Mouse (Mus musculus): ENCODE measurements around the gene Gm12216.
A peak's percentile ranks its signal among the peaks of the same experiment; 100 is the strongest.

Gm12216 gene

DNA sequence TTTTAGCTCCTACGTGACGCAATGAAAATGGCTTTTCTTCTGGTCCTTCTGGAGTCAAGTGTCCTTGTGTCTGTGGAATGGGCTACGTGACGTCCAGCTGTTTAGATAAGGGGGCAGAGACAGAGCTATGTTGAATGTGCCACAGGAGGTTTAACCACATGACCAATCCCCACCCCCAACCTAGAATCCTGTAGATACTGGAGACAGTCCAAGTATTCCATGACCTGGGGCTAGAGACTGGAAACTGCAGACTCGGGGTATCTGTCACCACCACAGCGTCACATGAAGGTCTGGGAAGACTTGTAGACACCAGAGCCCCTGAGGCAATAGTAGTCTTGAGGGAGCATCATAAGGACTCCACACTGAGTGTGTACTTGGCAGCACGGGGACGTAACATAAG lies 63.2 kb downstream of the Gm12216 start:
- DNase-seq (ENCODE audit: low spot score in 2 of 2), result no peak

DNA sequence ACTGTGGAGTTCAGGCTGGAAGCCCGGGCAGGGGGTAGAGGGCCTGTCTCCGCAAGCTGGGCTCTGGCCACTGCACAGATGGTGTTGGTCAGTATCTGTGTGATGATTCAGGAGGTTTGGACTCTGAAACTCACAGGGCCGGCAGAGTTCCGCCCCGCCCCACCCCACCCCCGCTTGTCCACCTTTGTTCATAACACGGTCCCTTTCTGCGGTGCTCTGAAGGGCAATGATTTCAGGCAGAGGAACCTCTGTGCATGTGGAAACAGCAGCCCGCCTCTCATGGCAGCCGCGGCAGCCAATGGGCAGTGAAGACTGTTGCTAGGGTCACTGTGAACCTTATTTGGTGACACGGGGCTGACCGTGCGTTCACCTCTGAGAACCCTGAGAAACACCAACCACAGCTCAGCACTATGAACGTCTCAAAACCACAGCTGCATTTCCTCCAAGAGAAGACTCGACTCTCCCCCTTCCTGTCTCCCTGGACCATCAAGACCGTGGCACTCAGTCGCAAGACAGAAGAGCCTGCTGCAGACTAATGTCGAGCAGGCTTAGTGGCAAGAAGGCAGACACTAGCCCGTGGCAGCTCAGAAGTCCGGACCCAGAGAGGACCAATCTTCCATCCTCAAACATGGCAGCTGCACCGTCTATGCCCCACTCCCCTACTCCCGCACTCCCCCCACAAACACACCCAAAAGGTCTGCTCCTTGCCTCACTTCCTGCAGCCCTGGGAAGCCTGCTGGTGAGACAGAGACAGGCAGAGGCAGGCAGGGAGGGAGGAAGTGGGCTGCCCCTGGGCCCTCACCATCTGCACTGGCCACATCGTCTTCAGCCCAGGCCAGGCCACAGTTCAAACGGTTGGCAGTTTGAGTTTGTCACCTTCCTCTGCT lies 64.1 kb downstream of the Gm12216 start:
- DNase-seq (ENCODE audit: low spot score in 2 of 2), result no peak

DNA sequence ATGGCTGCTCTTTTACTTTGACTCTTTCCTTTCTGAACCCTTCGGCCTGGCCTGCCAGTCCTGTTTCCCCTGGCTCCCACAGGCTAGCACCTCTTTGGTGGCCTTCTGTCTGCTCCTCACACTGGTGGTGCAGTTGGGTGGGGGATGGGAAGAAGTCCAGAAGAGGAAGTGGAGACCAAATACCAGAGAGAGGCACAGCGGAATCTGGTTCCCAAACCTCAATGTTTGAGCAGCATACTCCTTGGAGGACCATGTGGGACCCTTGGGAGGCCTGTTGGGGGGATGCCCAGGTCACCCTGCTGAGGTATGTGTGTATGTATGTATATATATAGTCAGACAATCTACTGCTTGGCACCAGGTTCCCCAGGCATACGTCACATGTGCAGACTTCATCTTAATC lies 65.0 kb downstream of the Gm12216 start:
- DNase-seq (ENCODE audit: low spot score in 2 of 2), result no peak

DNA sequence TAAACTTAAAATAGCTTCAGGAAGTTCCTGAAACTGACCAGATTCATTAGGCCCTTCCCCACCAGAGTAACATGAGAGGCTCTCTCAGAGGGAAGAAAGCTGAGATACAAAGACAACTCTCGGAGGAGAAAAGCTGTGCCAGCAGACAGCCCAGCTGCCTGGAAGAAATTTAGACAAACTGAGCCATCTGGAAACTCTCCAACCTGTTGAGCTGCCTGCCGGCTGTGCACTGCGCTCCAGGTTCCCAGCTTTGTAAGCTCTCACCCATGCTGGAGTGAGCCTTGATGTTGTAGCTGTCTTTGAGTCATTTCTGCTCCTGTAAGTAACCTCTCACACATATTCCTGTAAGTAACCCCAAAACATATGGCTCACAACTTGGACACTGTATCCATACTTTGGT lies 66.1 kb downstream of the Gm12216 start:
- peak; percentile 15 to 72 for DNase-seq (ENCODE audit: low spot score in 2 of 2)

DNA sequence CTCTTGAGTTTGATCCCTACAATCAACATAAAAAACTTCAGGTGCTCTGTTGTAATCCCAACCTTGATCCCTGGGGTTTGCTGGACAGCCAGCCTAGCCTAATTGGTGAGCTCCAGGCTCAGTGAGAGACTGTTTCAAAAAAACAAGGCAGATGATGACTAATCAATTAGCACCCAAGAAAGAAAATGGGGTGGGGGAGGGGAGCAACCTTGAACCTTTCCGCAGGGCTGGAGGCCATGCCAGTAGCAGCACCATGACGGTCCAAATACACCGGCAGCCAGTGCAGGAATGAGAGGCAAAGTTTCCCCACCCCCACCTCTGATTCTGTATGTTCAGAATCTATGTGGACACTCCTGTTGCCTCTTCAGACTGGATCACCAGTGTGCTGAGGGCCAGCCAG lies 69.8 kb downstream of the Gm12216 start:
- DNase-seq (ENCODE audit: low spot score in 2 of 2), result no peak

DNA sequence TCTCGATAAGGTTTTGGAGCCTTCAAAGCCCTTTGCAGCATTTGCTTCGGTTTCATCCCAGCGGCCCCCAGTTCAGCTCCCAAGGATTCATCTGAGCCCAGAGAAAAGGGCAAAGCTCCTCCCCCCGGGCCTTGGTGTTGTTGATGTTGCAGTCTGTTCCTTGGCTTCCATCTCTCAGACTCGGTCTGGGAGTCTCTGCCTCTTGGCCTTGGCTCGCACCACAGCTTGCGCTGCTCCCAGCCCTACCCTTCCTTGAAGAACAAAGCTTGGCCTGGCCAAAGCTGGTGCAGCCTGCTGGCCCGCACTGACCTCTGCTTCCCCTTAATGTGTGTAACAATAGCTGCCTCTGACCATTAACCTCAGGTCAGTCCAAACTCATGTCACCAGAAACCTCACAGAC lies 70.9 kb downstream of the Gm12216 start:
- DNase-seq (ENCODE audit: low spot score in 2 of 2), result no peak

DNA sequence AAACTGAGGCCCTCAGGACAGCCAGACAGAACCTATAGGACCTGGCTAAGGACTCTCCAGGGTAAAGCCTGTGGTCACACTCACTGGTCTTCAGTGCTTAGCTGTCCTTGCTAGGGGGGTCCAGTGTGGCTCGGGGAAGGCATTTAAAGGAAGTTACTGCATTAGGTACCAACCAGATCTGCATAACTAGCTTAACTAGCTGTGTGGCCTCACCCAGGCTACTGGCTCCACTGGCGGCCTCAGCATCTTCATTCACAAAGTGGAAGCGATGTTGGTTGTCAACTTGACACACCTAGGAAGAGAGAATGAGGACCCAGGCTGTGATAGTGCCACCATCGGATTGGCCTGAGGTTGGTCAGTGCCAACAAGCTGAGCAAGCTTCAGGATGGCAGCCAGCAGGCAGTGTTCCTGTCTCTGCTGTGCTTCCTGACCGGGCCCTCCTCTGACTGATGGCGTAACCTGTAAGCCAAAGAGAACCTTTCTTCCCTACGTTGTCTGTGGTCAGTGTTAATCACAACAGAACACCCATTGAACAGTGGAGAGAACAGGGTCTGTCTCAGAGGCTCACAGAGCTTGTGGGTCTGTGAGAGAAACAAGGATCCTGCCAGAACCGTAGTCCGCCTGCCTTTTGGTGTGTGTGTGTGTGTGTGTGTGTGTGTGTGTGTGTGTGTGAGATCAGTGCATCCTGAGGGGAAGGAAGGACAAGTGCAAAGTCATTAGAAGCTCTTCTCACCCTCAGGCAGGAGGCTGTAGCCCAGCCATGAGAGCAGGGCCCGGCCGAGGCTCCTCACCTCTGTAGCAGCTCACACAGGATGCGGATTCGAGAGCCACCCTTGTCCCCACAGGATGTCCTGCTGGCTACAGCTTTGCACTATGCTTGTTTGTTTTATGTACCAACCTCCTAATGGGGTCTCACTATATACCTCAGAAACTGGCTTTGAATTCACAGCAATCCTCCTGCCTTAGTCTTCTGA lies 72.7 kb downstream of the Gm12216 start:
- DNase-seq (ENCODE audit: low spot score in 2 of 2), result no peak

DNA sequence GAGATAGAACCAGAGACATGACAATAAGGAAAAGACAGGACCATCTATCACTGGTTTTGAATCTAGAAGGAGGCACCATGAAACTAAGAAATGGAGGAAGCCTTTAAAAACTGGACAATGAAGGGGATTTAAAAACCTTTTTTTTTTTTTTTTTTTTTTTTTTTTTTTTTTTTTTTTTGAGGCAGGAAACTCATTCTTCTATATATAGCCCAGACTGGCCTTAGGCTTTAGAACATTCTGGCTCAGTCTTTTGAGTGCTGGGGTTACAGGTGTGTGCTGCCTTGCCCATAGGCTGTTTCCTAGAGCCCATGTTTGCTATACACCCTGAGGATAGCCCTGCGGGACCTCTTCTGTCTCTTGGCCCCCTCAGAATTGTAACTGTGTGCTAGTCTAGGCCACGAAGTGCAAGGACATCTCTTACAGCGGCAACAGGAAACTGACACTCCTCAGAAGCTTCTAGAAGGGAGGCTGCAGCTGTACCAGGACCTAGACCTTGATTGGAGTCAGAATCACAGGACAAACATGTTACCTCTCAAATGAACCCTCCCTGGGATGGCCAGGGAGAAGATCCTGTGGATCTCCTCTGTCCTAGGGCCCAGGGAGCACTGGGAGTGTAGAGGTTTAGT lies 73.6 kb downstream of the Gm12216 start:
- DNase-seq (ENCODE audit: low spot score in 2 of 2), result no peak

DNA sequence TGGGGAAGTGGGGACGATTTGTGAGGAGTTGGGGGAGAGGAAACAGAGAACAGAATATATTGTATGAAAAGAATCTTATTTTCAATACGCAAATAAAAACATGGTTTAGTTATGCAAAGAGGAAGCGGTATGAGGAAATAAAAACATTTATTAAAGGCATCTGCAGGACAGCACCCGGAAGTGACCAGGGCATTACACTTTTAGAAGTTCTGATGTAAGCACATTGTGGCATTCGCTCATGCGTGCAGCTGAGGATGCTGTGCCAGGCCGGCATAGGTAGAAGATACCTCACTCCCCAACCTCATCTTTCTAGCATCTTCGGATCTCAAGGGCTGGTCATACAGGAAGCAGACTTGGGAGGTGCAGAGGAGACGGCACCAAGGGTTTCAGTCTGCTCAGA lies 75.8 kb downstream of the Gm12216 start:
- DNase-seq (ENCODE audit: low spot score in 2 of 2), result no peak

DNA sequence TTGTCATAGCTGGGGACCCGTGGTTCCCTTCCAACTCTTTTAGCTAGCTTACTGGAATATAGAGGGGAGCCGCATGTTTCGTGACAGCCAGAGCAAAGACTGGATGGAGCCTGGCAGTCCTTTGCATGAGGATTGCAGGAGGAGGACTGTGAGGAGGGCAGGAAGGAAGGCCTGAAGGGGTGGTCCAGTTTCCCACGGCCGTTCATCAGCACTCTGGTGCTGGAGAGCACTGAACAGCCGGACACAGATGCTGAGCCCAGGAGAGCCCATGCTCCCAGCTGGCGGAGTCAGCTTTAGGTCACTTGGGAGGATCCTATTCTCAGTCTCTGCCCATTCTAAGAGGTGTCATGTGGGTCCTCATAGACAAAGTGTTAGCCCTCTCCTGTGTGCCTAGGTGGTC lies 77.1 kb downstream of the Gm12216 start:
- DNase-seq (ENCODE audit: low spot score in 2 of 2), result no peak

DNA sequence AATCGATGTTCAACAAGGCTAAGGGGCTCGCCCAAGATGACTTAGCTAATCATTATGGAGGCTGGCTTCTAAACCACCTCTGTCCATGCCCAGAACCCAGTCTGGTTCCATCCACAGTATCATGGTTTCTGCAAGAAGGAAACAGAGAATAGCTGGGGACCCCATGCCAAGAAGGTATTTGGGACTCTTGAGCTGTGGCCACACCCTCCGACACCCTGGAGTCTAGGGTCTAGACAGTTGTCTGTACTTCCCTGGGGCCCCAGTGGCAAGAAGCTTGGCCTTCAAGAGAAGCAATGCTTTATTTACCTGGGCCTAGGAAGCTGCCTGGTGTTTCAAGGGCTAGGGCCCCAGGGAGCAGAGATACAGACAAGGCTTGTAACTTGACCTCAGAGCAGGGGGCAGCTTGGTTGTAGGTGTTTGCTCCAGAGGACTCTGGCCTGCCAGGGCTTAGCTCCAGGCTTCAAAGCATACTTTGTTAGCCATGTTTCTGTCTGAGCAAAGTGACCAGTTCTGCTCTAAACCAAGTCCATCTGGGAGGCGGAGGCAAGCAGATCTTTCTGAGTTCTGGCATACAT lies 77.8 kb downstream of the Gm12216 start:
- no peak for DNase-seq (ENCODE audit: low spot score in 2 of 2)

DNA sequence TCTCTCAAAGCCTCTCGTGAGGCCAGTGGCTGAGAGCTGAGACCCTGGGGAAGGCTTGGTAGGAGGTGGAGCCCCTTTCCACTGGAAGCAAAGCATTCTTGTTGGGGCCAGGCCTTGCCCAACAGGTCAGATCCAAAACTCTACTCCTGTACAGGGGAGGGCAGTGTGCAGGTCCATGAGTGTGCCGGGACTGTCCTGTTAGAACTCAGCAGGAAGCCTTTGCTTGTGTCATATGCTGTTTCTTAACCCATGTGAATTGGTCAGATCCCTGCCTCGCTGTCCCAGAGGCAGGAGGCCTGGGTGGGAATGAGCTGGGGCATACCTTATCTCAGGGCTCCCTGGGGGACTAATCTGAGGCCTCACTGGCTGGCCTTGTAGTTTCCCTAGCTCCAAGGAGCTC lies 78.8 kb downstream of the Gm12216 start:
- no peak for DNase-seq (ENCODE audit: low spot score in 2 of 2)

DNA sequence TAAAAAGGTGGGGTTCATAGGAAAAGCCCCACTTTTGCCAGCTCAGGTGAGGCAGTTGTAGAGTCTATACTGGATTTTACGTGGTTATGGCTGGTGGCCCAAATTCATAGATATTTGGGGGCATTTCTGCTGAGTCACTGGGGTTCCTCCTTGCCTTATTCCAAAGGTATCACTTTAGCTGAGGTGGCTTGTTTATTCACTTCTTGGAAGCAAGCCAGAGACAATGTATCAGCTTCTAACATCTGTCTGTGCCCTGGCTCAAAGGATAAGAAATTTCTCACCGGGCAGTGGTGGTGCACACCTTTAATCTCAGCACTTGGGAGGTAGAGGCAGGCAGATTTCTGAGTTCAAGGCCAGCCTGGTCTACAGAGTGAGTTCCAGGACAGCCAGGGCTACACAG lies 79.2 kb downstream of the Gm12216 start:
- DNase-seq (ENCODE audit: low spot score in 2 of 2), result no peak

DNA sequence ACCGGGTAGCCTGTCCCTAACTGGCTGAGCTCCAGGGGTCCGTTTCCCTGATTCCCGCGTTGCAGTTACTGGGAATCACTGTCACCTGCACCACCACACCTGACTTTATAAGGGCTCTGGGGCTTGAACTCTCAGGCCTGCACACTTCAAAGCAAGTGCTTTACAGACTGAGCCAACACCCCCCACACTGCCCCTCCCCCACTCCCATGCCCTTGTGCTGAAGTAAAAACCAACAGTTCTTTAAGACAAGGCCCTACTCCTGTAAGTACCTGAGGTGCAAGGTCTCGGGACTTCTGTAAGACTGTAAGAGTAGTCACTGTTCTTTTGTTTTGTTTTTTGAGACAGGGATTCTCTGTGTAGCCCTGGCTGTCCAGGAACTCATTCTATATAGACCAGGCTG lies 80.6 kb downstream of the Gm12216 start:
- DNase-seq (ENCODE audit: low spot score in 2 of 2), result no peak

DNA sequence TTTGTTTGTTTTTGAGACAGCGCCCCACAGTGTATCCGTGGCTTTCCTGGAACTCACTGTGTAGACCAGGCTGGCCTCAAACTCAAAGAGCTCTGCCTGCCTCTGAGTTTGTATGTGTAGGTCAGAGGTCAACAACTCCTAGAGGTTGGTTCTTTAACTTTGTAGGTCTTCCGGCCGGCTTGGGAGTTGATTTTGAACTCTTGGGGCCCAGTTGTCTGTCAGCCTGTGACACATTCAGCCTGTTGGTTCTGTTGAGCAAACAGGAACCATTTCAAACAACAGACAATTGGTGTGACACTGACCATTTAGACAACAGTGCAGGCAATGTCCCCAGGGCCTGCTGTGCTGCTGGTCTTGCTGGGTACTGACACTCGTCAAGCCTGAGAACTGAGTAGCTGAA lies 81.3 kb downstream of the Gm12216 start:
- no peak for DNase-seq (ENCODE audit: low spot score in 2 of 2)

DNA sequence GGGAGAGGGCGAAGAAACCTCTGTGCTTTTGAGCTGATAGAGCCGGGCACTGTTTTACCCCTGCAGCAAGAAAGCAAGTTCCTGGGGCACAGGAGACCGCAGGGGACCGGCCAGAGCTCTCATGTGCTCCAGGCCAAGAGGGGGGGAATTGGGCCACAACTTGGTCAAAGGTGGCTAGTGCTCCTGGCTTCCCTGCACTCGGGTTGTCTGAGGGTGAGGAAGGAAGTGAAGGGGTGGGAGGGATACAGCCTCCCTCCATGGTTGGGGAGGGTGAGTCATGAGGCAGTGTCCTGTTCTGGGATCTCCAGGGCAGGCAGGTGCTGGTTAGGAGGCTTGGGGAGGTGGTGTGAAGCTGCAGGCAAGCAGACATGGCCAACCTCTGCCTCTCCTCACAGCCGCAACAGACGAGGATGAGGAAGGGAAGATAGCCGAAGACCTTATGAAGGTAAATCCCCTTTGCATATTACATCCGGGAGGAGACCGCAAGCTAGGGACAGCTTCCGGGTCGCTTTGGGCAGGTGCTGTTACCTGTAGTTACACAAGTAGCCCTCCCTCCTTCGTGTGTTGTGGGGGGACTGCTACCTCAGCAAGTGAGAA lies 84.3 kb downstream of the Gm12216 start:
- DNase-seq (ENCODE audit: low spot score in 2 of 2), result no peak

DNA sequence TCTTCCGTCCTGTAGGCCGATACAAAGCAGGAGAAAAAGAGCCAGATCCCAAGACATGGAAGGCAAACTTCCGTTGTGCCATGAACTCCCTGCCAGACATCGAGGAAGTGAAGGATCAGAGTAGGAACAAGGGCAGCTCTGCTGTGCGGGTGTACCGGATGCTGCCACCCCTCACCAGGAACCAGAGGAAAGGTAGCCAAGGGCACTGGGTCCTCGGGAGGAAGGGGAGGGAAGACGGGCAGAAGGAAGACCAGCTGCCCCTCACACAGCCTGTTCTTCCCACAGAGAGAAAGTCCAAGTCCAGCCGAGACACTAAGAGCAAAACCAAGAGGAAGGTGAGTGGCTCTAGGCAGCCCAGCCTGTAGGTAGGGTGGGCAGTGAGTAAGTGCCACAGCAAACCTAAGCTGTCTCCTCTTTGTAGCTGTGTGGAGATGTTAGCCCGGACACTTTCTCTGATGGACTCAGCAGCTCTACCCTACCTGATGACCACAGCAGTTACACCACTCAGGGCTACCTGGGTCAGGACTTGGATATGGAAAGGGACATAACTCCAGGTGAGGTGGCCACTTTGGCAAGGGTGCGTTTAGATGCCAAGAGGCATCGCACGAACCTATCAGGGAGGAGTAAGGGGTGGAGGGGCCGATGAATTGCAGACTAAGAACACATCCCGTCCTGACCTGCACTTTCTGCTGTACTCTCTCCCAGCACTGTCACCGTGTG lies 85.3 kb downstream of the Gm12216 start:
- no peak for DNase-seq (ENCODE audit: low spot score in 2 of 2)

DNA sequence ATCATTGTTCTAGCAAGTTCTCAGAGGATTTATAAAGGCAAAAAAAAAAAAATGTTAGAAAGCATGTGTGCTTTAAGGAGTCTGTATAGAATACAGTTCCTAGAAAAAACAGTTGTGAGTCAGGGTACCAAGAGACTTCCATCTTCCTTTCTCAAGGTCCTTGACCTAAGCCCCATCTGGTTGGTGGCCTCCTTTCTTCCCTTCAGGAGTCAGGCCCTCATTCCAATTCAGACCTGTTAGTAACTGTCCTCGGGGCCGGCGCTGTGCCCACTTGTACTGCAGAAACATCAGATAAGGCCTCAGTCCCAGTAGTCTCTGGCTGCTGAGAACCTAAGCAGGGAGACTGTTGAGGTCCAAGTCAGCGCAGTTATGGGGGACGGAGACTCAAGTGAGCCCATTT lies 86.0 kb downstream of the Gm12216 start, which contains the start of gene Gm17334:
Gene Gm17334 (minus strand): TSS at position 101 of the 400 bp plus-strand sequence.
- no peak for DNase-seq (ENCODE audit: low spot score in 2 of 2)

DNA sequence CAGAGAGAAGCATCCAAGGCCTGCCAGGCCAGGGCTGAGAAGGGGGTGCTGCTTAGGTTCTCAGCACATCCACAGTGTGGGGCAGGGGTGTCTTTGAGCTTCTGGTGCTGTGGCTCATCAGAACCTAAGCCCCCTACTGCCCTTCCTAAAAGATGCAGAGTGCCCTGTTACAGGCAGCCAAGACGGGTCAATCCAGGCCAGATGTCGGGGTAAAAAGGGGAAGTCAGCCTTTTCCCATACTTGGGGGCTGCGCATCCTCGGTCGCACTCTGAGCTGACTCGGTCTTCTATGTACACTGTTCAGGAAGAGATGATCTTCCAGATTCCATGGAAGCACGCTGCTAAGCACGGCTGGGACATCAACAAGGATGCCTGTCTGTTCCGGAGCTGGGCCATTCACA lies 86.5 kb downstream of the Gm12216 start:
- DNase-seq (ENCODE audit: low spot score in 2 of 2), result no peak

DNA sequence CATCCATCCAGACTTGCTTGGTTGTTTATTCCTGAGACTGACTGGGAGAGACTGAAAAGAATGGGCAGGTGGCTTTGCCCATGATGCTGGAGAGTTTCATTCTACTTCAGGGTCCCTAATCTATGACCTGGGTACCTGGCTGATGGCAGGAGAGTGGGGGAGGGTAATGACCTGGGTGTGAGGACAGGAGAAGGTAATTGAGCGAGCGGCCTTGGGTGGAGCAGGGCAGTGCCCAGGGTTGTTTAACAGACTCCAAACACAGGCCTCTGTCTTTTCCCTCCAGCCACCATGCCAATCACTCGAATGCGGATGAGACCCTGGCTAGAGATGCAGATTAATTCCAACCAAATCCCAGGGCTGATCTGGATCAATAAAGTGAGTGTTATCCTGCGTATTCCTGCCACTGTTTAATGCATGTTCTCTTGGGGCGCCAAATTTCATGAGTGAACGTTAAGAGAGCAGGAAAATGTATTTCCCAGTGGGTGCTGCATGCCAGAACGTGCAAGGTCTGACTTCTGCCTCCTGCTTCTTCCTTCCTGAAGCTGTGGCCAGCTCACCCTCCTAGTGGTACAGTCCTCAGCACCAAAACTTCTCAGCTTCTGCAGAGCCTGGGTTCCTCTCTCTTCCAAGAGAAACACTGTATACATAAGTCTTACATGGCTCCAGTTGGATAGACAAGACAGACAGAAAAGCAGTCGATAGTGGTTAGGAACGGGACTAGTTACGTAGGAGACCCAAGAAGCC lies 87.9 kb downstream of the Gm12216 start:
- no peak for DNase-seq (ENCODE audit: low spot score in 2 of 2)
